Mouse (Mus musculus): ENCODE measurements at regions not wholly inside any gene's neighbourhood (a gene's known extent, or its start where the extent isn't known, plus 50 kb on each side); places are given as distances from the start of the nearest gene placed in this dataset.

DNA sequence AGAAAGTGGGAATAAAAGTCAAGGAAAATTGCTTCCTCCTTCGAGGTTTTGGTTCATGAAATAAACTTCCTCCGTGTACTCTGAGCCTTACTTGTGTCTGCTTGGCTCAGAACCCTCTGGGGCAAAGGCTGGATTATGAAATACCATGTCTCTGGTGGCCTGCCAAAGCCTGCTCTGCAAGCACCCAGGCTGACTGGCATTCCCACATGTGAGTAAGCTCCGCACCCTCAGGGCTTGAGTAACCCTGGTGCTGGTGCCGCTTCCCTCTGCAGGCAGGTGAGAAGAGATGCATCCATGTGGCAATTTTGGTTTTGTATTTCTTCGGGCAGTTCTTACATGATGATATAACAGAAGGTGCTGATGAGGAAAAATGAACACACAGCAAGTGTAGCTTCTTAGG lies 66.0 kb downstream of the Nr2f2 start:
- DNase-seq (ENCODE audit: extremely low read depth) = no peak
- Histone ChIP-seq H3K9me3 (replicated peaks; ENCODE audit: low read length) (peaks cover 47% of the 10 kb centered on the region), H3K36me3 (replicated peaks in 1 of 2; ENCODE audit: control insufficient read depth in 1 of 2, insufficient read depth in 1 of 2, low read length in 1 of 2) (no peaks in the 10 kb centered on the region), H3K4me2 (ENCODE audit: insufficient read depth, low read depth, poor library complexity, severe bottlenecking) (no peak overlapping the region), H3K4me3 (replicated peaks in 1 of 3; ENCODE audit: low read depth in 2 of 3, low read length in 2 of 3, poor library complexity in 1 of 3) (no peak overlapping the region), H3K27me3 (replicated peaks) (no peaks in the 10 kb centered on the region), H3K9ac (ENCODE audit: insufficient read depth, low read depth) (no peak overlapping the region), H3K4me1 (ENCODE audit: control insufficient read depth in 1 of 2, insufficient read depth in 2 of 2) (no peaks in the 10 kb centered on the region), H3K79me2 (replicated peaks; ENCODE audit: control insufficient read depth, extremely low read depth, insufficient read depth, poor library complexity, severe bottlenecking) (no peaks in the 10 kb centered on the region), H3K27ac (ENCODE audit: insufficient read depth, low read depth) (no peak overlapping the region)
- TF ChIP-seq MAFK (IDR thresholded peaks at IDR 0.05; ENCODE audit: insufficient replicate concordance, low read length) (no peak), POLR2AphosphoS2 (IDR thresholded peaks at IDR 0.05; ENCODE audit: low read depth, low read length) (no peak), MXI1 (IDR thresholded peaks at IDR 0.05; ENCODE audit: low read depth, low read length) (no peak), ETS1 (conservative IDR thresholded peaks at IDR 0.05; ENCODE audit: low read depth, low read length) (no peak), CTCF (conservative IDR thresholded peaks at IDR 0.05 in 1 of 2, IDR thresholded peaks at IDR 0.05 in 1 of 2; ENCODE audit: low read depth in 2 of 2, low read length in 2 of 2) (no peak)
- in situ Hi-C loops (cut with MboI; ENCODE audit: low pct_ligation_motif_present, low pct_unique_long_range_greater_than_20kb, low sequenced_read_pairs) = no loop called here
- dilution Hi-C loops (cut with MboI; ENCODE audit: extremely low pct_ligation_motif_present, extremely low pct_unique_long_range_greater_than_20kb, low sequenced_read_pairs) = no loop called here

DNA sequence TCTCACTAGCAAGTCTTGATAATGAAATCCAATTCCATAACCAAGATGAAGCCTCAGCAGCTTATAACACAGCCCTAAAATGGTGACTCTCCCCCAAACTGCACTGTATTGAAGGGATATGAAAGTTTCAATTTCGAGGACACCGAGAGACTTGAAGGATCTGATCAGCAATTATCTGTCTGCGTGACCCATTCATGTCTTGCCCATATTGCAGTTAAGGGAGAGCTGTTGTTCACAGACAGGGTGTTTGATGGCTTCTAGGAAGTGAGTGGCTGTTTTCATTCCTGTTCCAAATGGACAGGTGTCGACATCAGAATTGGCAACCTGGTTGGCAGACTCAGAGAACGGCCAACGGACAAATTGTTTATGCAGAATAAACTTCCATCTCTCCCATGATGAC lies 75.1 kb downstream of the Nr2f2 start:
- Histone ChIP-seq H3K4me3 (replicated peaks in 1 of 3; ENCODE audit: low read depth in 2 of 3, low read length in 2 of 3, poor library complexity in 1 of 3) (no peak overlapping the region), H3K4me2 (ENCODE audit: insufficient read depth, low read depth, poor library complexity, severe bottlenecking) (no peak overlapping the region), H3K9ac (ENCODE audit: insufficient read depth, low read depth) (no peak overlapping the region), H3K9me3 (replicated peaks; ENCODE audit: low read length) (peaks cover 77% of the 10 kb centered on the region), H3K27me3 (replicated peaks) (no peaks in the 10 kb centered on the region), H3K27ac (ENCODE audit: insufficient read depth, low read depth) (no peak overlapping the region), H3K4me1 (ENCODE audit: control insufficient read depth in 1 of 2, insufficient read depth in 2 of 2) (no peaks in the 10 kb centered on the region), H3K79me2 (replicated peaks; ENCODE audit: control insufficient read depth, extremely low read depth, insufficient read depth, poor library complexity, severe bottlenecking) (no peaks in the 10 kb centered on the region), H3K36me3 (replicated peaks in 1 of 2; ENCODE audit: control insufficient read depth in 1 of 2, insufficient read depth in 1 of 2, low read length in 1 of 2) (no peaks in the 10 kb centered on the region)
- TF ChIP-seq RCOR1 (conservative IDR thresholded peaks at IDR 0.05; ENCODE audit: low read depth, low read length) = no peak
- no peak for TF ChIP-seq ZNF384 (IDR thresholded peaks at IDR 0.05; ENCODE audit: low read depth, low read length)
- TF ChIP-seq USF2 (conservative IDR thresholded peaks at IDR 0.05; ENCODE audit: low read depth, low read length) = no peak
- TF ChIP-seq RAD21 (IDR thresholded peaks at IDR 0.05; ENCODE audit: low read depth, low read length) = no peak
- no peak for TF ChIP-seq HCFC1 (IDR thresholded peaks at IDR 0.05; ENCODE audit: low read depth, low read length)
- TF ChIP-seq NRF1 (IDR thresholded peaks at IDR 0.05; ENCODE audit: low read depth, low read length) = no peak
- no peak for TF ChIP-seq MAZ (IDR thresholded peaks at IDR 0.05; ENCODE audit: low read depth, low read length)
- no peak for TF ChIP-seq MEF2A (IDR thresholded peaks at IDR 0.05; ENCODE audit: borderline replicate concordance, low read depth, low read length)
- TF ChIP-seq USF1 (IDR thresholded peaks at IDR 0.05; ENCODE audit: low read depth, low read length) = no peak
- TF ChIP-seq EP300 (IDR thresholded peaks at IDR 0.05; ENCODE audit: low read length) = no peak
- no peak for TF ChIP-seq MXI1 (IDR thresholded peaks at IDR 0.05; ENCODE audit: low read depth, low read length)
- no peak for TF ChIP-seq ZKSCAN1 (IDR thresholded peaks at IDR 0.05; ENCODE audit: borderline replicate concordance, low read depth, low read length)
- TF ChIP-seq POLR2A (IDR thresholded peaks at IDR 0.05; ENCODE audit: low read depth, low read length) = no peak
- no peak for TF ChIP-seq CTCF (conservative IDR thresholded peaks at IDR 0.05 in 1 of 2, IDR thresholded peaks at IDR 0.05 in 1 of 2; ENCODE audit: low read depth in 2 of 2, low read length in 2 of 2)
- in situ Hi-C loops (cut with MboI; ENCODE audit: low pct_ligation_motif_present, low pct_unique_long_range_greater_than_20kb, low sequenced_read_pairs) = no loop called here
- no peak for DNase-seq (ENCODE audit: extremely low read depth)
- dilution Hi-C loops (cut with MboI; ENCODE audit: extremely low pct_ligation_motif_present, extremely low pct_unique_long_range_greater_than_20kb, low sequenced_read_pairs) = no loop called here

All from CH12.LX (cell line).